ENCODE assay signal across 12 mouse cellular contexts in genomic region chr4:129614093-129614492, GRCm38 (mm10). TPM values are rescaled to one million over a fixed set of nuclear protein-coding genes. Genes with fewer than 3 reads are reported as not detected.
DNase-seq lines count a peak whose midpoint lies in the region; TF ChIP-seq lines count a peak whose summit lies in the region.
"Had no signal": no experiment of that assay in that cellular context is flagged by ENCODE, and none has a peak within 500 bp of the region (broad histone marks: within the 10 kb centered on the region; RNA-seq: fewer than 3 reads in every experiment).

Gene Dcdc2b (minus strand): TSS chr4:129614257.

- DNase-seq in cerebellum, postnatal 14 days, result peak; percentile 58 to 60
- DNase-seq in cerebellum, adult 9-10 months, result no peak
- DNase-seq in kidney, adult 18-20 months, result peak; percentile 11
- DNase-seq in kidney, adult 8-10 months, result no peak
- peak; percentile 68 for DNase-seq in lung, postnatal 14 days
- no peak for DNase-seq in kidney, postnatal 4 days
- DNase-seq in embryo, embryonic 11 days, result no peak
- DNase-seq: gastrocnemius, adult 2 months; liver, postnatal 0 days had no signal

- TF ChIP-seq CTCF in cortical plate, adult 2 months (IDR thresholded peaks at IDR 0.05; ENCODE audit: extremely low read depth, insufficient read depth, low read length), result no peak

- H3K27ac ChIP-seq in cortical plate, adult 2 months (ENCODE audit: insufficient read depth, low read length), result no peak within 1 kb of the TSS
- H3K27ac ChIP-seq: gastrocnemius, adult 2 months; hindbrain, embryonic 12.5 days; kidney, postnatal 0 days had no signal

- H3K4me1 ChIP-seq in cortical plate, adult 2 months (ENCODE audit: control insufficient read depth, insufficient read depth, low read length), result 0 out of 2 replicates have a peak, but pooled peaks cover 1% of the 10 kb centered on the region

- H3K4me3 ChIP-seq in cortical plate, adult 2 months (ENCODE audit: insufficient read depth, low read length), result no peak within 1 kb of the TSS
- H3K4me3 ChIP-seq: gastrocnemius, adult 2 months; hindbrain, embryonic 12.5 days had no signal

- TF ChIP-seq POLR2A in cortical plate, adult 2 months (IDR thresholded peaks at IDR 0.05; ENCODE audit: extremely low read depth, insufficient read depth, low read length), result no peak

RNA-seq across cellular contexts. Expression of gene Dcdc2b, which starts in this region (rescaled TPM):
- polyA plus RNA-seq in cortical plate, adult 2 months (2012; rRNA removed), result 11.1 and 11.3 TPM in 2 replicates

Comparison
In these comparisons a context has a peak if more than half of its experiments do, and no peak if none do; other contexts are left out.
1. DNase-seq: peak in cerebellum, postnatal 14 days (2 of 2), kidney, adult 18-20 months (single experiment) and lung, postnatal 14 days (single experiment); none in cerebellum, adult 9-10 months (single experiment), kidney, adult 8-10 months (0 of 2), kidney, postnatal 4 days (0 of 2) and embryo, embryonic 11 days (single experiment).